Mouse (Mus musculus) MEL (cell line): ENCODE measurements at regions not wholly inside any gene's neighbourhood (a gene's known extent, or its start where the extent isn't known, plus 50 kb on each side); places are given as distances from the start of the nearest gene placed in this dataset.

Experiments
- DNase-seq: peaks from one replicate; pipeline ENCODE4 v3.0.0; 2011; ENCODE audit warnings: low read depth, low spot score
- H3K27ac ChIP-seq: 2 replicates; pipeline ENCODE4 v1.5.1; 2012; ENCODE audit warnings: low read depth, mild to moderate bottlenecking, control low read depth, low read length, moderate library complexity; ENCODE audit not compliant: control insufficient read depth
- H3K27me3 ChIP-seq, 2 experiments: fragments of 150-350 bp in 1 of 2; sonication (generic) in 1 of 2; 2 replicates each; pipeline ENCODE4 v1.6.1; 2012; ENCODE audit warnings: low read length in 2 of 2, mild to moderate bottlenecking in 2 of 2, improper control_type of control experiment in 1 of 2, moderate library complexity in 1 of 2; ENCODE audit not compliant: insufficient read depth in 2 of 2, control insufficient read depth in 1 of 2
- H3K36me3 ChIP-seq, 2 experiments: 2 replicates each; pipeline ENCODE4 v1.6.1; 2012 to 2014; ENCODE audit warnings: low read length in 2 of 2, improper control_type of control experiment in 1 of 2, inconsistent platforms in 1 of 2, mild to moderate bottlenecking in 1 of 2; ENCODE audit not compliant: insufficient read depth in 2 of 2, control insufficient read depth in 1 of 2
- H3K4me1 ChIP-seq, 2 experiments: fragments of 150-350 bp in 1 of 2; sonication (generic) in 1 of 2; 2 replicates each; pipeline ENCODE4 v1.6.1; 2012; ENCODE audit warnings: low read length in 2 of 2, improper control_type of control experiment in 1 of 2, mild to moderate bottlenecking in 1 of 2; ENCODE audit not compliant: insufficient read depth in 2 of 2, control insufficient read depth in 1 of 2
- H3K4me3 ChIP-seq, 2 experiments: fragments of 150-350 bp in 1 of 2; sonication (generic) in 1 of 2; 2 replicates each; pipeline ENCODE4 v1.5.1; 2012; ENCODE audit warnings: low read depth in 2 of 2, low read length in 2 of 2, mild to moderate bottlenecking in 2 of 2, moderate library complexity in 2 of 2, control low read depth in 1 of 2, improper control_type of control experiment in 1 of 2; ENCODE audit not compliant: control insufficient read depth in 1 of 2, insufficient read depth in 1 of 2
- H3K79me2 ChIP-seq: 2 replicates; pipeline ENCODE4 v1.6.1; 2012; ENCODE audit warnings: mild to moderate bottlenecking, low read length, moderate library complexity; ENCODE audit not compliant: control insufficient read depth, poor library complexity, insufficient read depth
- H3K9ac ChIP-seq: 2 replicates; pipeline ENCODE4 v1.6.1; 2012; ENCODE audit warnings: low read depth, mild to moderate bottlenecking, control low read depth, low read length, moderate library complexity; ENCODE audit not compliant: control insufficient read depth, poor library complexity, severe bottlenecking
- H3K9me3 ChIP-seq: fragments of 150-350 bp; sonication (generic); replicated peaks from 2 replicates; pipeline ENCODE4 v1.6.1; 2012; ENCODE audit warnings: mild to moderate bottlenecking, low read length, improper control_type of control experiment, moderate library complexity; ENCODE audit not compliant: insufficient read depth
- BHLHE40 ChIP-seq: IDR thresholded peaks from 2 replicates; pipeline ENCODE4 v1.6.1; 2012; ENCODE audit warnings: low read depth, mild to moderate bottlenecking, inconsistent platforms, low read length, improper control_type of control experiment, borderline replicate concordance
- CHD1 ChIP-seq: IDR thresholded peaks from 2 replicates; pipeline ENCODE4 v1.6.1; 2012; ENCODE audit warnings: low read depth, mild to moderate bottlenecking, inconsistent platforms, low read length, improper control_type of control experiment
- EP300 ChIP-seq, 2 experiments: IDR thresholded peaks; 2 replicates each; pipeline ENCODE4 v1.6.1; 2011; ENCODE audit warnings: improper control_type of control experiment in 2 of 2, low read length in 2 of 2, low read depth in 1 of 2, mild to moderate bottlenecking in 1 of 2
- ETS1 ChIP-seq: IDR thresholded peaks from 2 replicates; pipeline ENCODE4 v1.6.1; 2012; ENCODE audit warnings: low read depth, mild to moderate bottlenecking, inconsistent platforms, low read length, improper control_type of control experiment, moderate library complexity
- GATA1 ChIP-seq: IDR thresholded peaks from 2 replicates; pipeline ENCODE4 v1.6.1; 2011; ENCODE audit warnings: low read depth, low read length, improper control_type of control experiment
- KAT2A ChIP-seq: conservative IDR thresholded peaks from 2 replicates; pipeline ENCODE4 v1.6.1; 2012; ENCODE audit warnings: low read depth, low read length, improper control_type of control experiment, inconsistent platforms
- MAX ChIP-seq: IDR thresholded peaks from 2 replicates; pipeline ENCODE4 v1.6.1; 2011; ENCODE audit warnings: low read length, improper control_type of control experiment
- MAZ ChIP-seq: IDR thresholded peaks from 2 replicates; pipeline ENCODE4 v1.6.1; 2012; ENCODE audit warnings: low read depth, mild to moderate bottlenecking, inconsistent platforms, low read length, improper control_type of control experiment
- MYB ChIP-seq: IDR thresholded peaks from 2 replicates; pipeline ENCODE4 v1.6.1; 2011; ENCODE audit warnings: mild to moderate bottlenecking, low read depth, low read length, improper control_type of control experiment
- NRF1 ChIP-seq: IDR thresholded peaks from 2 replicates; pipeline ENCODE4 v1.6.1; 2014; ENCODE audit warnings: low read depth, mild to moderate bottlenecking, inconsistent platforms, low read length, improper control_type of control experiment, moderate library complexity; ENCODE audit not compliant: poor library complexity, insufficient read depth, severe bottlenecking
- POLR2A ChIP-seq, 2 experiments: IDR thresholded peaks; 2 replicates each; pipeline ENCODE4 v1.6.1; 2011 to 2012; ENCODE audit warnings: low read length in 2 of 2, mild to moderate bottlenecking in 2 of 2, control low read depth in 1 of 2, improper control_type of control experiment in 1 of 2, low read depth in 1 of 2, moderate library complexity in 1 of 2; ENCODE audit not compliant: control insufficient read depth in 1 of 2, insufficient read depth in 1 of 2, poor library complexity in 1 of 2
- POLR2AphosphoS2 ChIP-seq: IDR thresholded peaks from 2 replicates; pipeline ENCODE4 v1.6.1; 2011; ENCODE audit warnings: low read length, improper control_type of control experiment
- POLR2AphosphoS5 ChIP-seq: IDR thresholded peaks from 2 replicates; pipeline ENCODE4 v1.6.1; 2012; ENCODE audit warnings: low read depth, borderline replicate concordance, mild to moderate bottlenecking, inconsistent platforms, low read length, moderate library complexity, mixed read lengths
- RCOR1 ChIP-seq: IDR thresholded peaks from 2 replicates; pipeline ENCODE4 v1.6.1; 2012; ENCODE audit warnings: low read depth, mild to moderate bottlenecking, inconsistent platforms, low read length, improper control_type of control experiment
- SMC3 ChIP-seq: IDR thresholded peaks from 2 replicates; pipeline ENCODE4 v1.6.1; 2011; ENCODE audit warnings: low read depth, low read length, improper control_type of control experiment
- TBP ChIP-seq: IDR thresholded peaks from 2 replicates; pipeline ENCODE4 v1.8.0; 2011; ENCODE audit warnings: low read depth, low read length, improper control_type of control experiment
- UBTF ChIP-seq: IDR thresholded peaks from 2 replicates; pipeline ENCODE4 v1.6.1; 2012; ENCODE audit warnings: low read depth, mild to moderate bottlenecking, inconsistent platforms, low read length, improper control_type of control experiment, moderate library complexity, borderline replicate concordance; ENCODE audit not compliant: insufficient read depth
- USF2 ChIP-seq, 2 experiments: IDR thresholded peaks; 2 replicates each; pipeline ENCODE4 v1.6.1; 2011 to 2012; ENCODE audit warnings: improper control_type of control experiment in 2 of 2, low read length in 2 of 2, borderline replicate concordance in 1 of 2, inconsistent platforms in 1 of 2, low read depth in 1 of 2, mild to moderate bottlenecking in 1 of 2; ENCODE audit not compliant: insufficient read depth in 1 of 2
- ZC3H11A ChIP-seq: IDR thresholded peaks from 2 replicates; pipeline ENCODE4 v1.6.1; 2012; ENCODE audit warnings: low read depth, mild to moderate bottlenecking, inconsistent platforms, low read length, improper control_type of control experiment
- ZKSCAN1 ChIP-seq: IDR thresholded peaks from 2 replicates; pipeline ENCODE4 v1.6.1; 2012; ENCODE audit warnings: low read depth, mild to moderate bottlenecking, inconsistent platforms, low read length, improper control_type of control experiment, moderate library complexity
- ZMIZ1 ChIP-seq: IDR thresholded peaks from 2 replicates; pipeline ENCODE4 v1.6.1; 2012; ENCODE audit warnings: low read depth, mild to moderate bottlenecking, inconsistent platforms, low read length, improper control_type of control experiment, moderate library complexity

DNA sequence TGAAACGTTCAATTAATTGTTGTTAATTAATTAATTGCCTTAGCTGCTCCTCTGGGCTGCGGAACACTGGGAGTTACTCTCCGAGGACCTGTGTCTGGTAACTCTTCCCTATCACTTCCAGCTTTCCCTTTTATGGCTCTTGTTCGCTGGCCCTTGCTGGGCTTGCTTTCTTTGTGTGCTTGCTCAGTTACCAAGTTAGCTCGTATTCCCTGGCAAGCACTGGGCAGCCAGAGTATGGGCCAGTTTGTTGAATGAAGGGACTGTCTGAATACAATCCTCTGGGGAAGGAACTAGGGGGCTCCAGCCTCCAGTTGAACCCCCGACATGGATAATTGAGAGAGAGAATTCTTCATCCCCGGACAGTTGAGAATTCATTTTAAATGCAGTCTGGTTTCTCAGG, 116.4 kb downstream of the Trim29 start:
- TF ChIP-seq RCOR1 (no peak), POLR2A (IDR thresholded peaks at IDR 0.05; ENCODE audit: control insufficient read depth in 1 of 2, insufficient read depth in 1 of 2, low read depth in 1 of 2, low read length in 2 of 2, poor library complexity in 1 of 2) (no peak), UBTF (no peak), EP300 (IDR thresholded peaks at IDR 0.05; ENCODE audit: low read depth in 1 of 2, low read length in 2 of 2) (no peak), CHD1 (no peak), POLR2AphosphoS5 (no peak), NRF1 (no peak), MAX (no peak), TBP (no peak), USF2 (IDR thresholded peaks at IDR 0.05; ENCODE audit: borderline replicate concordance in 1 of 2, insufficient read depth in 1 of 2, low read depth in 1 of 2, low read length in 2 of 2) (no peak), ZC3H11A (no peak), BHLHE40 (no peak)
- TF ChIP-seq, all 39 proteins: peak for 0
- no peak overlapping the region for H3K4me3 ChIP-seq
- H3K79me2 ChIP-seq, result no peaks in the 10 kb centered on the region
- H3K27me3 ChIP-seq, result no peaks in the 10 kb centered on the region; a peak in 1 of 4 replicates
- H3K9me3 ChIP-seq, result no peaks in the 10 kb centered on the region
- DNase-seq, result no peak
- no peak overlapping the region for H3K9ac ChIP-seq
- H3K36me3 ChIP-seq, result no peaks in the 10 kb centered on the region
- no peaks in the 10 kb centered on the region for H3K4me1 ChIP-seq
- no peak overlapping the region for H3K27ac ChIP-seq

DNA sequence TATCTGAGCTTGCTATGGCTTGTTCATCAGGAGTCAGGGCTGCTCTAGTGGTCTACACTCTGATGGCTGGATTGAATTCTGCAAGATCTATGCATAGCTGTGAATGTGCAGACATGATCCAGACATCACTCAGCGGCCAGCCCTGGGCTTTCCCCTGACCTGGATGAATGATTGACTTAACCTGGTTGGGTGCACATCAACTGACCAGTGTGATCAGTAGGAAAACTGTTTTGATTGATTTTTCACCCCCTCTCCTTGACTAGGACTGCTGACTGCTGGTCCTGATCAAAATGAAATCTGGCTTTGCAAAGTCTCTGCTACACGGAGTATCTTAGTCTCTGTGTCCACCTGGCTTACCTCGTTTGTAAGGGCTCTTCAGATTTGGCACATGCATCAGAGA, 123.3 kb downstream of the Trim29 start:
- Histone ChIP-seq H3K4me1 (no peaks in the 10 kb centered on the region), H3K36me3 (no peaks in the 10 kb centered on the region), H3K79me2 (no peaks in the 10 kb centered on the region), H3K27ac (no peak overlapping the region), H3K27me3 (no peaks in the 10 kb centered on the region; a peak in 1 of 4 replicates), H3K9ac (no peak overlapping the region), H3K9me3 (no peaks in the 10 kb centered on the region), H3K4me3 (no peak overlapping the region)
- no peak for DNase-seq
- TF ChIP-seq ZKSCAN1 (no peak), NRF1 (no peak), ETS1 (no peak), POLR2AphosphoS5 (no peak), ZC3H11A (no peak), BHLHE40 (no peak), SMC3 (no peak), GATA1 (no peak), MAZ (no peak), MYB (no peak), ZMIZ1 (no peak), KAT2A (no peak), POLR2AphosphoS2 (no peak)
